Mouse (Mus musculus): ENCODE results near the gene Pcnx3. TPM values are rescaled to one million over a fixed set of nuclear protein-coding genes. Genes with fewer than 3 reads are reported as not detected.

Gene Pcnx3
- polyA plus RNA-seq, 1 experiment from 2014 or later: 34.5 TPM

DNA sequence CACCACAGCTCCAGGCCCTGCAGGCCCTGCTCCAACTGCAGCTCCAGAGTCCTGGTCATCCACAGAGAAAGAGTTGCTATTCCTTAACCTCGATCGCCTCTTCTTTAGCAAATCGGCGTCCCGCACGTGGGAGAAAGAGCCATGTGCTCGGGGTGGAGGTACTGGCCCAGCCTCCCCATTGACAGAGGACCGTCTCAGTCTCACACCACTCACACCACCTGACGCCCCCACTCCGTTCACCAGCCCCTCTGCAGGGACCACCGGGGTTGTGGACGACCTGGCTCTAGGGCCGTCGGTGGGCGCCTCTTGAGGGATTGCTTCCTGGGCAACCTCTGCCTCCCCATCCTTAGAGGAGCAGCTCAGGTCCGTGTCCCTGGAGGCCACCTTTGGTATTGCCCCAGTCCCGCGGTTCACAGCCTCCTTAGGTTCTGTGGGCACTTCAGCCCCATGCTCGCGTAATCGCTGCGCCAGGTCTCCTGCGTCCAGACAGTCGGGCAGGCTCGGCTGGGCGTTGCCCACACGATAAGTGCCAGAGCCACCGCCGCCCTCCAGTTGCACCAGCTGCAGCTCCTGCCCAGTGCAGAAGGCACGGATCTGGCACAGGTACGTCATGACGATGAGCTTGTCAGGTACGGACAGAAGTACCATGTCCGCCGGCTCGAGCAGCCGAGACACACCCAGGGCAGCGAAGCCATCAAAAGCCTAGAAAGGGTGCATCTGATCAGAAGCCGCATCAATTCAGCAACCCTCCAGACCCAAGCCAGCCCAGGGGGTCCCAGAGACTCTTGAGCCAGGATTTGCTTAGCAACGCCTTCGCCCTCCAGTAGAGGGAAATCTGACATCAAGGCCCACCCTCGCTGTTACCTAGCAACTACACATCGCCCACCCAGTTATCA, 27.3 kb upstream of the Pcnx3 start:
- Histone ChIP-seq H3K4me3 (ENCODE audit: low read depth, low read length) (no peak overlapping the region), H3K27me3 (ENCODE audit: control insufficient read depth, insufficient read depth, low read length) (no peaks in the 10 kb centered on the region), H3K36me3 (ENCODE audit: control insufficient read depth, insufficient read depth, low read length) (peaks cover 30% of the 10 kb centered on the region), H3K9me3 (ENCODE audit: control insufficient read depth, low read length) (no peaks in the 10 kb centered on the region), H3K4me2 (ENCODE audit: low read depth, low read length) (peak overlapping the region; percentile 18; the same call in 1 of the 2 replicates), H3K27ac (ENCODE audit: low read depth, low read length) (no peak overlapping the region), H3K4me1 (ENCODE audit: control insufficient read depth, insufficient read depth, low read length) (no peaks in the 10 kb centered on the region), H3K9ac (replicated peaks; ENCODE audit: low read depth, low read length) (peak overlapping the region; percentile 46)
- ATAC-seq (ENCODE audit: low read depth): peak; percentile 79
- WGBS: 20% methylated on average over 43 of the region's 43 CpGs

DNA sequence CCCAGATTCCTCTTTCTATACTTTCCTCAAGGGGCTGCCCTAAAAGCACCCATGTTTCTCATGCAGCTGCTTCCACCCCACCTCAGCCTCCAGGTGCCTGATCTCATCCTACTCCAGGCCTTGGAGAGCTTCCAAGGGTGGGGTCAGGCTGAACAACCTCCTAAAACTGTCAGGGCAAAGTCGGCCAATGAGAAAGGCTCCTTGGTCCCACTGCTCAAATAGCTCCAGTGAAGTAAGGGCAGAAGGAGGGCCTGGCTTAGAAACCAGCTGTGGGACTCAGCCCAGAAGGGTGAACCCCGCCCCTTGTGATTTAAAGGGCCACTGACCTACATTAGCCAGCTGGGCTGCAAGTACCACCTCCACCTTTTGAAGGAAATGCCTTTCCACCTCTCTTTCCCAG, 25.0 kb upstream of the Pcnx3 start:
- 18% methylated on average over 2 of the region's 2 CpGs for WGBS
- ATAC-seq (ENCODE audit: low read depth): no peak
- Histone ChIP-seq H3K9ac (replicated peaks; ENCODE audit: low read depth, low read length) (no peak overlapping the region), H3K4me2 (ENCODE audit: low read depth, low read length) (no peak overlapping the region), H3K36me3 (ENCODE audit: control insufficient read depth, insufficient read depth, low read length) (peaks cover 25% of the 10 kb centered on the region), H3K27me3 (ENCODE audit: control insufficient read depth, insufficient read depth, low read length) (no peaks in the 10 kb centered on the region), H3K27ac (ENCODE audit: low read depth, low read length) (no peak overlapping the region), H3K9me3 (ENCODE audit: control insufficient read depth, low read length) (no peaks in the 10 kb centered on the region), H3K4me1 (ENCODE audit: control insufficient read depth, insufficient read depth, low read length) (no peaks in the 10 kb centered on the region), H3K4me3 (ENCODE audit: low read depth, low read length) (no peak overlapping the region)

DNA sequence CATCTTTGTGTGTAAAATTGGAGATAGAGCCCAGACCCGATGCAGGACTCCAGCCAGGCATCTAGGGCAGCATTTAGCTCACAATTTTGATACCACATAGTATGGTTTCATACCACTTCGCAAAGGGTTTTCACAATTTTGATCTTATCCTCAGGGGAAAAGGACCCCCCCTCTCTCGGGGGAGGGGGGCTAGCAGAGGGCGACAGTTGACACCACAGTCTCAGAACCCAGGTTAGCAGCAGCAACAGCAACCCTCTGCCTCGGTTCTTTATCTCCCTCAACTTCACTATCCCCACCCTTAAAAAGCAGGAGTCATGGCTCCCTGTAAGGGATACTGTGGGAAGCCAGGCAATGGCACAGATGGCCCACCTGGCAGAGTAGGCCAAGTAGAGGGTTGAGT, 24.5 kb upstream of the Pcnx3 start:
- H3K4me2 ChIP-seq (ENCODE audit: low read depth, low read length): no peak overlapping the region
- peaks cover 29% of the 10 kb centered on the region for H3K36me3 ChIP-seq (ENCODE audit: control insufficient read depth, insufficient read depth, low read length)
- H3K9me3 ChIP-seq (ENCODE audit: control insufficient read depth, low read length): no peaks in the 10 kb centered on the region
- H3K27me3 ChIP-seq (ENCODE audit: control insufficient read depth, insufficient read depth, low read length): no peaks in the 10 kb centered on the region
- H3K4me1 ChIP-seq (ENCODE audit: control insufficient read depth, insufficient read depth, low read length): no peaks in the 10 kb centered on the region
- H3K4me3 ChIP-seq (ENCODE audit: low read depth, low read length): no peak overlapping the region
- H3K27ac ChIP-seq (ENCODE audit: low read depth, low read length): no peak overlapping the region
- no peak overlapping the region for H3K9ac ChIP-seq (replicated peaks; ENCODE audit: low read depth, low read length)
- 87% methylated on average over 5 of the region's 5 CpGs for WGBS
- ATAC-seq (ENCODE audit: low read depth): no peak

DNA sequence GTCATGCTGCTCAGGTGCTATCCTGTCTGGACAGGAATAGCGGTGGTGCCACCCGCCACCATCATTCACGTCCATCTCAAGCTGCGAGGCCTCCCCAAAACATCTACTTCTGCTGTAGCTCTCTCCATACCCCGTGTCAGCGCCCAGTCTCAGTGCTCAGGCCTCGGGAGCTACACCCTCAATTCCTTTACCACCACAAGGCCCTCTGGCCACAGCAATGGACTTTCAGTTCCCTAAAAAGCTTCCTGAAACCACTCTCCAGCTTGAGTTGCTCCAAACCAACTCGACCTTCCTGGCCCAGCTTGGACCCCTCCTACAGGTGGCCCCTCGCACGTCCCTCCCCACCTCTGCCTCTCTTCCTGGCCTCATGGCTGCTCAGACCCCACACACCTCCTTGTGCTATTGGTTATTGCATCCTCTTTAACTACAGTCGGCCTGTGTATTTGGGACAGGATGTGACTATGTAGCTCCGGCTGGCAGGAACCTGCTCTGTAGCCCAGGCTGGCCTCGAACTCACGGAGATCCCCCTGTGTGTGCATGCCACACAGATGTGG, 23.3 kb upstream of the Pcnx3 start:
- Histone ChIP-seq H3K9ac (replicated peaks; ENCODE audit: low read depth, low read length) (no peak overlapping the region), H3K4me3 (ENCODE audit: low read depth, low read length) (no peak overlapping the region), H3K27me3 (ENCODE audit: control insufficient read depth, insufficient read depth, low read length) (no peaks in the 10 kb centered on the region), H3K9me3 (ENCODE audit: control insufficient read depth, low read length) (no peaks in the 10 kb centered on the region), H3K36me3 (ENCODE audit: control insufficient read depth, insufficient read depth, low read length) (peaks cover 35% of the 10 kb centered on the region), H3K4me2 (ENCODE audit: low read depth, low read length) (no peak overlapping the region), H3K27ac (ENCODE audit: low read depth, low read length) (no peak overlapping the region), H3K4me1 (ENCODE audit: control insufficient read depth, insufficient read depth, low read length) (no peaks in the 10 kb centered on the region)
- 93% methylated on average over 14 of the region's 14 CpGs for WGBS
- no peak for ATAC-seq (ENCODE audit: low read depth)

DNA sequence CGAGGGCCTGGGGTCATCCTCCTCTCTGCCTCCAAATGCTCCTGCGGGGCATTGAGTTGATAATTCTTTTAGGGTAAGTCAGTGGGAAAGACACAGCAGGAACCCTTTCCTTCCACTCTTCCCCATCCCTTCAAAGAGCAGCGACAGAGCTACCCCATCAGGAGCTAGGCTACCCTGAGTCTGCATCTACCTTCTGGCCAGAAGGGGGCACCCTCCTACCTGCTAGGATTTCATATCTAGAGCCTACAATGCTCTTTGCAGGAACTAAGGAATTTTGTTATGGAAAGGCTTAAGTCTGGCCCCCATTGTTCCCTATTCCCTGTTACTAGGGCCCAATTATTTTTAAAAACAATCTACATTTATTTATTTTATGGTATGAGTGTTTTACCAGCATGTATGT, 22.5 kb upstream of the Pcnx3 start:
- Histone ChIP-seq H3K36me3 (ENCODE audit: control insufficient read depth, insufficient read depth, low read length) (peaks cover 35% of the 10 kb centered on the region), H3K4me3 (ENCODE audit: low read depth, low read length) (no peak overlapping the region), H3K4me1 (ENCODE audit: control insufficient read depth, insufficient read depth, low read length) (no peaks in the 10 kb centered on the region), H3K27me3 (ENCODE audit: control insufficient read depth, insufficient read depth, low read length) (no peaks in the 10 kb centered on the region), H3K9ac (replicated peaks; ENCODE audit: low read depth, low read length) (no peak overlapping the region), H3K4me2 (ENCODE audit: low read depth, low read length) (no peak overlapping the region), H3K9me3 (ENCODE audit: control insufficient read depth, low read length) (no peaks in the 10 kb centered on the region), H3K27ac (ENCODE audit: low read depth, low read length) (no peak overlapping the region)
- WGBS: 4% methylated on average over 3 of the region's 3 CpGs
- ATAC-seq (ENCODE audit: low read depth): no peak

DNA sequence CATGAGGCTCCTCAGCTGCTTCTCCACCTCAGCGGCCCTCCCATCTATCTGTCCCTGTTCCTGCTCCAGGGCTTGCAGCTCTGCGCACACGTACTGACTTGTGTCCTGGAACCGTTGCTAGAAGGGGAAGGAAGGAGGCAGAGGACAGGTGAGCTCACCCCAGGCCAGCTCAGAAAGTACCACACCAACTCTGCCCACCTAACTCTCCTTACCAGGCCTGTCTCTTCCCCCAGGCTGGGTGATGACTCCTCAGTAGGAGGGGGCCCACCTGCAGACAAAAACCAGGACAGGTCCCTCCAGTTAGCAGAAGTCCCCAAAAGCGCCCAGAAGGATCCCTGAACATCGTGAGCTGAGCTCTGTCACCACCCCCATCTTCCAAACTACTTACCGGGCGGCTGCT, 21.9 kb upstream of the Pcnx3 start:
- no peak for ATAC-seq (ENCODE audit: low read depth)
- Histone ChIP-seq H3K4me3 (ENCODE audit: low read depth, low read length) (no peak overlapping the region), H3K27ac (ENCODE audit: low read depth, low read length) (no peak overlapping the region), H3K4me2 (ENCODE audit: low read depth, low read length) (no peak overlapping the region), H3K27me3 (ENCODE audit: control insufficient read depth, insufficient read depth, low read length) (no peaks in the 10 kb centered on the region), H3K4me1 (ENCODE audit: control insufficient read depth, insufficient read depth, low read length) (no peaks in the 10 kb centered on the region), H3K9ac (replicated peaks; ENCODE audit: low read depth, low read length) (no peak overlapping the region), H3K36me3 (ENCODE audit: control insufficient read depth, insufficient read depth, low read length) (peaks cover 35% of the 10 kb centered on the region), H3K9me3 (ENCODE audit: control insufficient read depth, low read length) (no peaks in the 10 kb centered on the region)
- WGBS: 76% methylated on average over 8 of the region's 8 CpGs

DNA sequence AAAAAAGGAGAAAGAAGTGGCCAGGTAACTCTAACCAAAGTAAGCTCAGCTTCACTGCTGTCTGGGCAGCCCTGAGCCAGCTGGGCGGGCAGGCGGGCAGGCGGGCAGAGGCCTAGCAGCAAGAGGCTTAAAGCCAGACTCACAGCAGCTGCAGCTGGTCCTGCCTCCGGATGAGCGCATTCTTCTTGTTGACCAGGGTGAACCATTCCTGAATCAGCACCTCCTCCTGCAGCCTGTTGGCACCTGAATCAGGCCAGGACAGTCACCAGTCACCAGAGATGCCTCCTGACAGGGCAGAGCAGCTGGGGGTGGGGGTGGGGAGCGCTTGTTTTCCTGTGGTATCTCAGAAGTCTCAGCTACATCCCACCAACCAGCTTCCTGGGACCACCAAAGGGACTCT, 21.4 kb upstream of the Pcnx3 start:
- H3K4me3 ChIP-seq (ENCODE audit: low read depth, low read length): no peak overlapping the region
- no peaks in the 10 kb centered on the region for H3K27me3 ChIP-seq (ENCODE audit: control insufficient read depth, insufficient read depth, low read length)
- H3K36me3 ChIP-seq (ENCODE audit: control insufficient read depth, insufficient read depth, low read length): peaks cover 35% of the 10 kb centered on the region
- H3K27ac ChIP-seq (ENCODE audit: low read depth, low read length): no peak overlapping the region
- no peak overlapping the region for H3K9ac ChIP-seq (replicated peaks; ENCODE audit: low read depth, low read length)
- no peaks in the 10 kb centered on the region for H3K9me3 ChIP-seq (ENCODE audit: control insufficient read depth, low read length)
- H3K4me2 ChIP-seq (ENCODE audit: low read depth, low read length): no peak overlapping the region
- no peaks in the 10 kb centered on the region for H3K4me1 ChIP-seq (ENCODE audit: control insufficient read depth, insufficient read depth, low read length)
- ATAC-seq (ENCODE audit: low read depth): no peak
- 93% methylated on average over 6 of the region's 6 CpGs for WGBS

DNA sequence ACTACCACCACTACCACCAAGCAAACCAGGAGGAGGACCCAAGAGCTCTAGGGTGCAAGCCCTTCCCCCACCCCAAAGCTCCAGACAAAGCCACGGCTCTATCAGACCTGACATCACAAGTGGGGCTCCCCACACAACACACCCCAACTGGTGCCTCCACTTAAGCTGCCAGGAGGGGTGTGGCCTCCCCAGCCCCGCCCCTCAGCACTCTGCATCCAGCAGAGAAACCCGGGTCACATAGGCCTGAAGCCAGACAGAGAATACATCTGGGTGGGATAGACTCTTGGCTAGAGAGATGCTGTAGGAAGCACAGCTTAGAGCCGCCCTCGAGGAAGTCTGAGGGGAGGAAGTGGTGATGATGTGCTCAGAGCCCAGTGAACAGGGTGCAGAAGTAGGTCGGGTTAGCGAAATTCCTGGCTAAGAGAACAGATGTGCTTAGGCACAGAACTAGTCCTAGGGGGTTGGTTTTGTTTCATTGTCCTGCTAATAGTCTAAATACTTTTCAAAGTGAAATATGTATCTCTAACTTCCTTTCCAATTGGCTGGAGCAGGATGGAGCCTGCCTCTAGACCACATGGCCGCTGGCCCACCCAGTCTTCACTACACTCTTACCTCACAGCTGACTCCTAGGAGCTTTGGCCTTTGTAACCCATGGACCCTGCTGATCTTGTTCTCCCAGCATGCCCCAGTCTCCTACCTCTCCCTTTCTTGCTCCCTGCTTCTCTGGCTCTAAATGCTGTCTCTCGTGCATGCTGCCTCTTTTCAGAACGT, 16.3 kb upstream of the Pcnx3 start:
- H3K4me1 ChIP-seq (ENCODE audit: control insufficient read depth, insufficient read depth, low read length): 0 out of 2 replicates have a peak, but pooled peaks cover 4% of the 10 kb centered on the region
- no peak overlapping the region for H3K27ac ChIP-seq (ENCODE audit: low read depth, low read length)
- 51% methylated on average over 10 of the region's 10 CpGs for WGBS
- H3K9ac ChIP-seq (replicated peaks; ENCODE audit: low read depth, low read length): no peak overlapping the region
- no peak overlapping the region for H3K4me2 ChIP-seq (ENCODE audit: low read depth, low read length)
- ATAC-seq (ENCODE audit: low read depth): peak; percentile 49; the same call in 1 of the 2 replicates
- H3K27me3 ChIP-seq (ENCODE audit: control insufficient read depth, insufficient read depth, low read length): no peaks in the 10 kb centered on the region
- H3K4me3 ChIP-seq (ENCODE audit: low read depth, low read length): no peak overlapping the region
- H3K36me3 ChIP-seq (ENCODE audit: control insufficient read depth, insufficient read depth, low read length): peaks cover 42% of the 10 kb centered on the region
- no peaks in the 10 kb centered on the region for H3K9me3 ChIP-seq (ENCODE audit: control insufficient read depth, low read length)
